In genomic region chr4:137484586-137484985, GRCm38 (mm10) we compare ENCODE assay signal across 8 mouse cellular contexts. TPM values are rescaled to one million over a fixed set of nuclear protein-coding genes. Genes with fewer than 3 reads are reported as not detected.
DNase-seq lines count a peak whose midpoint lies in the region; ATAC-seq and TF ChIP-seq lines count a peak whose summit lies in the region.

No protein-coding gene starts in this region.

- 58% methylated on average over 7 of the region's 7 CpGs for WGBS in heart, embryonic 12.5 days
- WGBS in kidney, embryonic 15.5 days = 56% methylated on average over 7 of the region's 7 CpGs

- H3K4me1 ChIP-seq in heart, embryonic 12.5 days (replicated peaks) = peaks cover 98% of the 10 kb centered on the region
- H3K4me1 ChIP-seq in kidney, embryonic 15.5 days = peaks cover 95% of the 10 kb centered on the region

- H3K27ac ChIP-seq in heart, embryonic 12.5 days (ENCODE audit: poor library complexity, severe bottlenecking) = peak overlapping the region; percentile 100
- H3K27ac ChIP-seq in kidney, embryonic 15.5 days = peak overlapping the region; percentile 92

- no peaks in the 10 kb centered on the region for H3K9me3 ChIP-seq in heart, embryonic 12.5 days (replicated peaks)
- H3K9me3 ChIP-seq in kidney, embryonic 15.5 days (replicated peaks) = no peaks in the 10 kb centered on the region

- H3K4me3 ChIP-seq in heart, embryonic 12.5 days = no peak overlapping the region
- no peak overlapping the region for H3K4me3 ChIP-seq in kidney, embryonic 15.5 days (replicated peaks)

- H3K36me3 ChIP-seq in heart, embryonic 12.5 days = no peaks in the 10 kb centered on the region
- H3K36me3 ChIP-seq in kidney, embryonic 15.5 days = no peaks in the 10 kb centered on the region

- TF ChIP-seq POLR2A in brain, embryonic 14.5 days (IDR thresholded peaks at IDR 0.05; ENCODE audit: borderline replicate concordance, extremely low read depth, insufficient read depth, insufficient read length, poor library complexity, severe bottlenecking) = no peak

- no peak for ATAC-seq in heart, embryonic 12.5 days (ENCODE audit: insufficient number of reproducible peaks, low FRiP score)
- ATAC-seq in kidney, embryonic 15.5 days (replicated peaks; ENCODE audit: low FRiP score) = no peak

- no peak for TF ChIP-seq CTCF in brain, embryonic 14.5 days (IDR thresholded peaks at IDR 0.05; ENCODE audit: borderline replicate concordance, extremely low read depth, insufficient read depth, insufficient read length)

- no peaks in the 10 kb centered on the region for H3K27me3 ChIP-seq in heart, embryonic 12.5 days (replicated peaks)
- no peaks in the 10 kb centered on the region for H3K27me3 ChIP-seq in kidney, embryonic 15.5 days

- peak overlapping the region; percentile 37; the same call in 1 of the 2 replicates for H3K9ac ChIP-seq in heart, embryonic 12.5 days
- 0 out of 2 replicates have a peak overlapping the region, but pooled peaks have one; percentile 10 for H3K9ac ChIP-seq in kidney, embryonic 15.5 days

- H3K4me2 ChIP-seq in heart, embryonic 12.5 days = peak overlapping the region; percentile 4; the same call in 1 of the 2 replicates
- 0 out of 2 replicates have a peak overlapping the region, but pooled peaks have one; percentile 14 for H3K4me2 ChIP-seq in kidney, embryonic 15.5 days

- DNase-seq in gastrocnemius, postnatal 10 days = peak; percentile 78
- DNase-seq in gastrocnemius, adult 18-20 months (ENCODE audit: low spot score) = no peak
- DNase-seq in brain, embryonic 14.5 days (ENCODE audit: low read depth) = peak; percentile 66
- peak; percentile 71 for DNase-seq in ovary, postnatal 14 days (ENCODE audit: low spot score)
- no peak for DNase-seq in frontal cortex, postnatal 25 days (ENCODE audit: low spot score in 2 of 2)
- no peak for DNase-seq in urinary bladder, postnatal 25 days (ENCODE audit: low spot score)

RNA-seq across cellular contexts. Expression of gene Hspg2, which starts 16.0 kb away (rescaled TPM):
- 100 to 1,000 TPM; 256 to 295 TPM for total RNA-seq in gastrocnemius, postnatal 10 days (2021)
- 10 to 100 TPM; 53.7 to 61.6 TPM for total RNA-seq in gastrocnemius, adult 18-20 months (2021)
- 3.9 and 16.9 TPM in 2 replicates for polyA plus RNA-seq in brain, embryonic 14.5 days (2012; rRNA removed)
- polyA plus RNA-seq in heart, embryonic 12.5 days (2016; fragmentation: Nextera tagmentation; extraction: Ambion mirVana) = 51.8 and 61.5 TPM in 2 replicates
- polyA plus RNA-seq in kidney, embryonic 15.5 days (2015; fragmentation: Nextera tagmentation; extraction: Ambion mirVana) = 34.2 and 35.7 TPM in 2 replicates

RNA-seq across cellular contexts. Expression of gene 1700013G24Rik, which starts 31.5 kb away (rescaled TPM):
- not detected for total RNA-seq in gastrocnemius, postnatal 10 days (2021)
- not detected for total RNA-seq in gastrocnemius, adult 18-20 months (2021)
- polyA plus RNA-seq in brain, embryonic 14.5 days (2012; rRNA removed) = not detected in 2 replicates
- not detected in 2 replicates for polyA plus RNA-seq in heart, embryonic 12.5 days (2016; fragmentation: Nextera tagmentation; extraction: Ambion mirVana)
- polyA plus RNA-seq in kidney, embryonic 15.5 days (2015; fragmentation: Nextera tagmentation; extraction: Ambion mirVana) = not detected in 2 replicates

RNA-seq across cellular contexts. Expression of gene Cela3b, which starts 54.2 kb away (rescaled TPM):
- not detected for total RNA-seq in gastrocnemius, postnatal 10 days (2021)
- total RNA-seq in gastrocnemius, adult 18-20 months (2021) = under 1 TPM in 1 of 2 experiments, not detected in 1; 0.34 TPM
- 0.10 TPM in 1 of 2 replicates, not detected in the other for polyA plus RNA-seq in brain, embryonic 14.5 days (2012; rRNA removed)
- polyA plus RNA-seq in heart, embryonic 12.5 days (2016; fragmentation: Nextera tagmentation; extraction: Ambion mirVana) = not detected in 2 replicates
- polyA plus RNA-seq in kidney, embryonic 15.5 days (2015; fragmentation: Nextera tagmentation; extraction: Ambion mirVana) = not detected in 2 replicates

Comparison
In these comparisons a context has a peak if more than half of its experiments do, and no peak if none do; other contexts are left out.
1. DNase-seq: peak in gastrocnemius, postnatal 10 days (single experiment), brain, embryonic 14.5 days (single experiment) and ovary, postnatal 14 days (single experiment); none in gastrocnemius, adult 18-20 months (single experiment), frontal cortex, postnatal 25 days (0 of 2) and urinary bladder, postnatal 25 days (single experiment).